Mouse (Mus musculus) neural tube, embryonic 11.5 days (tissue): Measurements from ENCODE around the gene Hist1h1a. TPM values are rescaled to one million over a fixed set of nuclear protein-coding genes. Genes with fewer than 3 reads are reported as not detected.
A peak's percentile ranks its signal among the peaks of the same experiment; 100 is the strongest.
"Not testable (repeated sequence)": the region's sequence is repeated elsewhere in the genome, so short reads cannot be mapped to it uniquely, and the experiment has no call there.

ENCODE experiments used
- ATAC-seq: fragments of 200-750 bp; cut with Nextera tagmentation; 2 replicates; pipeline ENCODE4 v1.8.0; 2017; ENCODE audit warnings: moderate number of reproducible peaks, mild to moderate bottlenecking, moderate TSS enrichment, moderate library complexity; ENCODE audit not compliant: insufficient read depth, low FRiP score, low TSS enrichment
- DNase-seq: peaks from one replicate; pipeline ENCODE4 v3.0.0-alpha.2; 2015; ENCODE audit warnings: low spot score
- H3K27ac ChIP-seq: fragments of 300-500 bp; sonication (generic); 2 replicates; pipeline ENCODE4 v1.5.1; 2014; ENCODE audit warnings: low read depth, mild to moderate bottlenecking, low read length
- H3K27me3 ChIP-seq: fragments of 300-500 bp; sonication (generic); 2 replicates; pipeline ENCODE4 v1.6.1; 2014; ENCODE audit warnings: mild to moderate bottlenecking, low read length, mixed read lengths; ENCODE audit not compliant: control insufficient read depth, insufficient read depth
- H3K36me3 ChIP-seq: fragments of 300-500 bp; sonication (generic); 2 replicates; pipeline ENCODE4 v1.6.1; 2014; ENCODE audit warnings: mild to moderate bottlenecking, low read length, moderate library complexity, mixed read lengths; ENCODE audit not compliant: control insufficient read depth, insufficient read depth
- H3K4me1 ChIP-seq: fragments of 300-500 bp; sonication (generic); 2 replicates; pipeline ENCODE4 v1.6.1; 2014; ENCODE audit warnings: low read length, mixed read lengths; ENCODE audit not compliant: control insufficient read depth, insufficient read depth
- H3K4me2 ChIP-seq: fragments of 300-500 bp; sonication (generic); 2 replicates; pipeline ENCODE4 v1.6.1; 2014; ENCODE audit warnings: low read depth, mild to moderate bottlenecking, moderate library complexity
- H3K4me3 ChIP-seq: fragments of 300-500 bp; sonication (generic); 2 replicates; pipeline ENCODE4 v1.5.1; 2014; ENCODE audit warnings: low read depth, low read length
- H3K9ac ChIP-seq: fragments of 300-500 bp; sonication (generic); 2 replicates; pipeline ENCODE4 v1.6.1; 2014; ENCODE audit warnings: mild to moderate bottlenecking, low read length
- H3K9me3 ChIP-seq: fragments of 300-500 bp; sonication (generic); 2 replicates; pipeline ENCODE4 v1.6.1; 2016; ENCODE audit warnings: low read length; ENCODE audit not compliant: control insufficient read depth
- WGBS: fragments of 180-500 bp; shearing (Covaris S2); extraction: QIAGEN DNeasy Blood & Tissue Kit; methylation state at CpG from one replicate; pipeline ENCODE4 v1.1.7; 2014; 5-methylcytosine and 5-hydroxymethylcytosine counted together
- polyA plus RNA-seq: library from polyadenylated mRNA; unstranded; fragments of >200 nt; fragmentation: Nextera tagmentation; extraction: Ambion mirVana; gene quantifications from 2 replicates; pipeline ENCODE4 v1.2.1, GENCODE M21; 2014

Gene Hist1h1a
- polyA plus RNA-seq, 1 experiment from 2014 or later: 1.1 TPM

- H3K9ac ChIP-seq: peak within 1 kb of the TSS; percentile 63
- peaks cover 13% of the 10 kb centered on the region; the same call in 1 of the 2 replicates for H3K4me1 ChIP-seq
- H3K27ac ChIP-seq: peak within 1 kb of the TSS; percentile 98
- H3K27me3 ChIP-seq, H3K9me3 ChIP-seq, H3K36me3 ChIP-seq: not testable (repeated sequence)
- under 1% methylated on average over 36 of the region's 58 CpGs for WGBS
- DNase-seq (peak; percentile 82), ATAC-seq (peak; percentile 89)
- H3K4me3 ChIP-seq: peak within 1 kb of the TSS; percentile 36
- peak within 1 kb of the TSS; percentile 58 for H3K4me2 ChIP-seq
Observed at GRCm38 (mm10) chr13:23746201-23747080, 17.0 kb upstream of the Hist1h1a start, which contains the start of gene Hist1h2bb. Gene Hist1h2bb, plus strand, starts transcription at chr13:23746734.

GRCm38 (mm10) chr13:23747081-23747891 is 16.2 kb upstream of the Hist1h1a start:
- Histone ChIP-seq H3K27ac (peak overlapping the region; percentile 98), H3K4me2 (peak overlapping the region; percentile 58), H3K4me1 (peaks cover 13% of the 10 kb centered on the region; the same call in 1 of the 2 replicates), H3K27me3 (no peaks in the 10 kb centered on the region), H3K9ac (peak overlapping the region; percentile 63), H3K9me3 (no peaks in the 10 kb centered on the region), H3K4me3 (peak overlapping the region; percentile 36), H3K36me3 (no peaks in the 10 kb centered on the region)
- ATAC-seq (peak; percentile 7; the same call in 1 of the 2 replicates), DNase-seq (peak; percentile 36)
- WGBS: 3% methylated on average over 10 of the region's 13 CpGs

GRCm38 (mm10) chr13:23747892-23748288 is 15.6 kb upstream of the Hist1h1a start:
- DNase-seq (peak; percentile 31), ATAC-seq (no peak)
- no peak overlapping the region for H3K4me3 ChIP-seq
- H3K9ac ChIP-seq: peak overlapping the region; percentile 40
- H3K27me3 ChIP-seq: no peaks in the 10 kb centered on the region
- H3K4me2 ChIP-seq: peak overlapping the region; percentile 58
- peaks cover 13% of the 10 kb centered on the region; the same call in 1 of the 2 replicates for H3K4me1 ChIP-seq
- H3K9me3 ChIP-seq: no peaks in the 10 kb centered on the region
- H3K36me3 ChIP-seq: no peaks in the 10 kb centered on the region
- peak overlapping the region; percentile 98 for H3K27ac ChIP-seq
- 7% methylated on average over 4 of the region's 4 CpGs for WGBS

- no peaks in the 10 kb centered on the region for H3K36me3 ChIP-seq
- H3K4me3 ChIP-seq: no peak overlapping the region
- DNase-seq: no peak
- peaks cover 8% of the 10 kb centered on the region; the same call in 1 of the 2 replicates for H3K4me1 ChIP-seq
- H3K4me2 ChIP-seq: no peak overlapping the region
- ATAC-seq: no peak
- 92% methylated on average over 5 of the region's 5 CpGs for WGBS
- H3K27ac ChIP-seq: peak overlapping the region; percentile 42; the same call in 1 of the 2 replicates
- no peaks in the 10 kb centered on the region for H3K27me3 ChIP-seq
- no peak overlapping the region for H3K9ac ChIP-seq
- H3K9me3 ChIP-seq: no peaks in the 10 kb centered on the region
Observed at GRCm38 (mm10) chr13:23749563-23750121, 13.8 kb upstream of the Hist1h1a start.

- H3K9me3 ChIP-seq, H3K4me1 ChIP-seq, H3K36me3 ChIP-seq, H3K27me3 ChIP-seq: not testable (repeated sequence)
- Histone ChIP-seq H3K27ac (peak within 1 kb of the TSS; percentile 85), H3K4me3 (peak within 1 kb of the TSS; percentile 36), H3K9ac (peak within 1 kb of the TSS; percentile 46), H3K4me2 (peak within 1 kb of the TSS; percentile 40)
- ATAC-seq (peak; percentile 35), DNase-seq (peak; percentile 82)
- WGBS: under 1% methylated on average over 25 of the region's 47 CpGs
Observed at GRCm38 (mm10) chr13:23750839-23751477, 12.5 kb upstream of the Hist1h1a start, which contains the start of gene Hist1h2ab. Gene Hist1h2ab, plus strand, starts transcription at chr13:23751126.

GRCm38 (mm10) chr13:23751478-23751956 is 11.9 kb upstream of the Hist1h1a start:
- Histone ChIP-seq H3K27me3 (no peaks in the 10 kb centered on the region), H3K27ac (peak overlapping the region; percentile 85), H3K9ac (peak overlapping the region; percentile 46), H3K4me3 (peak overlapping the region; percentile 36), H3K36me3 (no peaks in the 10 kb centered on the region), H3K4me2 (peak overlapping the region; percentile 40), H3K9me3 (no peaks in the 10 kb centered on the region), H3K4me1 (peaks cover 8% of the 10 kb centered on the region; the same call in 1 of the 2 replicates)
- DNase-seq (no peak), ATAC-seq (0 out of 2 replicates have a peak, but pooled peaks have one; percentile 8)
- WGBS: 1% methylated on average over 11 of the region's 11 CpGs

GRCm38 (mm10) chr13:23752067-23752741 is 11.3 kb upstream of the Hist1h1a start, which contains the start of gene Hist1h3b:
Gene Hist1h3b, plus strand, starts transcription at chr13:23752267.
- peak; percentile 87 for ATAC-seq

More at GRCm38 (mm10) chr13:23752067-23752741, 11.3 kb upstream of the Hist1h1a start, which contains the start of gene Hist1h3b:
- not testable (repeated sequence) for H3K36me3 ChIP-seq, H3K9me3 ChIP-seq, H3K4me1 ChIP-seq, H3K27me3 ChIP-seq
- under 1% methylated on average over 15 of the region's 47 CpGs for WGBS
- peak within 1 kb of the TSS; percentile 36 for H3K4me3 ChIP-seq
- H3K27ac ChIP-seq: peak within 1 kb of the TSS; percentile 85
- H3K4me2 ChIP-seq: peak within 1 kb of the TSS; percentile 50
- peak within 1 kb of the TSS; percentile 65 for H3K9ac ChIP-seq
- peak; percentile 93 for DNase-seq
